Mouse (Mus musculus): ENCODE results near the gene Sec14l2. TPM values are rescaled to one million over a fixed set of nuclear protein-coding genes. Genes with fewer than 3 reads are reported as not detected.
A peak's percentile ranks its signal among the peaks of the same experiment; 100 is the strongest.
"Not testable (repeated sequence)": the region's sequence is repeated elsewhere in the genome, so short reads cannot be mapped to it uniquely, and the experiment has no call there.

Sec14l2 gene
- total RNA-seq, 2 experiments from 2014 or later: 37.7 to 45.2 TPM

DNA sequence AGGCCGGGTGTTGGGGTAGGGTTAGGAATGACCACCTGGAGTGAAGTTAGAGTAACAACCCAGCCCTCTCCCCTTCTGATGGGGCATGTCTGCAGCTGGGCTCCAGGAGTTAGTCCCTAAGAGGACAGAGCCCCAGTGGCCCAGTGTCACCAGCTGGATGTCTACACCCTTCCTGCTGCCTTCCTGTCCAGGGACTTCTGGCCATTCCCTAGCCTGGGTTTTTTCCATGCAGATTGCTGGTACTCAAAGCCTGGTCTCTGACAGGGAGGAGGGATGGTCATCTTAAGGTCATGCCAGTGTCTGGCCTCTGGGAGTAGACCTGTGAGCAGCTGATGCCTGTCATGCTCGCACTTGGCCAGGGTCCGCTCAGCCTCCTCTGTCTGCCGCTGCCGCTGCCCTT is 24.9 kb upstream of the Sec14l2 start:
- DNase-seq (ENCODE audit: extremely low spot score in 1 of 2, low spot score in 2 of 2): no peak
- intact Hi-C loops (cut with DNase I): no loop called here
- Histone ChIP-seq H3K27ac (no peak overlapping the region), H3K4me3 (no peak overlapping the region)
- no peak for TF ChIP-seq CTCF (IDR thresholded peaks at IDR 0.05)

DNA sequence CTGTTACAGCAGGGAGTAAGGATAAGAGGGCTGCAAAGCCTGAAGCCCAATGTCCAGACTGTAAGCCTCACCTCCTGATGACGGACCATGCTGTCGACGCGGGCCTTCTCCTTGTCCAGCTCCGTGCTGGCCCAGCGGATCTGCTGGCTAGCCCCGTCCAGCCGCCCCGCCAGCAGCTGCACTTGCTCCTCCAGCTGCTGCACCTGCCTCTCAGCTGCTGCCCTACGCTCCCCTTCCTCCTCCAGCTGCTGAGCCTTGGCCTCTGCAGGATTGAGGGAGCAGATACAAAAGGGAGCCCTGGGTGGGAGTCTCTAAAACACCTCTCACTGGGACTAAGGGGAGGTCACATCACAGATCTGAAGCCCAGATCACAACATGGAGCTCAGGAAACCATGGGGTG is 23.9 kb upstream of the Sec14l2 start:
- no peak for DNase-seq (ENCODE audit: extremely low spot score in 1 of 2, low spot score in 2 of 2)
- TF ChIP-seq CTCF (IDR thresholded peaks at IDR 0.05): no peak
- intact Hi-C loops (cut with DNase I): no loop called here
- H3K27ac ChIP-seq: no peak overlapping the region
- H3K4me3 ChIP-seq: no peak overlapping the region

DNA sequence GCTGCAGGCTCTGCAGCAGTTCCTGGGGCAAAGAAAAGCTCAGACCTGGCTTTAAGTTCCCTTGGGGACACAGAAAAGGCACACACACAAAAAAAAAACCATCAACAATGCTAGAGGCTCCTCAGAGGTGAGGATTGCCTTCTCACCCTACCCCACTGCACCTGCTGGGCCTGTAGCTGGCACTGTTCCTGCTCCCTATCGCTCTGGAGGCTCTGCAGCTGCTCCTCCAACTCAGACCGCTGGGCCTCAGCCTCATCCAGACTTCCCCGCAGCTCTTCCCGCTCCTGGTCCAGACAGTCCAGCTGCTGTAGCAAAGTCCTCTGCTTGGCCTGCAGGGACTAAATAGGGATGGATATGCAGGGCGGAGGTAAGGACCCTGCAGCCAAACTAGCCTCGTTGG is 23.2 kb upstream of the Sec14l2 start:
- no peak for TF ChIP-seq CTCF (IDR thresholded peaks at IDR 0.05)
- no peak overlapping the region for H3K27ac ChIP-seq
- intact Hi-C loops (cut with DNase I): no loop called here
- DNase-seq (ENCODE audit: extremely low spot score in 1 of 2, low spot score in 2 of 2): no peak
- H3K4me3 ChIP-seq: no peak overlapping the region

DNA sequence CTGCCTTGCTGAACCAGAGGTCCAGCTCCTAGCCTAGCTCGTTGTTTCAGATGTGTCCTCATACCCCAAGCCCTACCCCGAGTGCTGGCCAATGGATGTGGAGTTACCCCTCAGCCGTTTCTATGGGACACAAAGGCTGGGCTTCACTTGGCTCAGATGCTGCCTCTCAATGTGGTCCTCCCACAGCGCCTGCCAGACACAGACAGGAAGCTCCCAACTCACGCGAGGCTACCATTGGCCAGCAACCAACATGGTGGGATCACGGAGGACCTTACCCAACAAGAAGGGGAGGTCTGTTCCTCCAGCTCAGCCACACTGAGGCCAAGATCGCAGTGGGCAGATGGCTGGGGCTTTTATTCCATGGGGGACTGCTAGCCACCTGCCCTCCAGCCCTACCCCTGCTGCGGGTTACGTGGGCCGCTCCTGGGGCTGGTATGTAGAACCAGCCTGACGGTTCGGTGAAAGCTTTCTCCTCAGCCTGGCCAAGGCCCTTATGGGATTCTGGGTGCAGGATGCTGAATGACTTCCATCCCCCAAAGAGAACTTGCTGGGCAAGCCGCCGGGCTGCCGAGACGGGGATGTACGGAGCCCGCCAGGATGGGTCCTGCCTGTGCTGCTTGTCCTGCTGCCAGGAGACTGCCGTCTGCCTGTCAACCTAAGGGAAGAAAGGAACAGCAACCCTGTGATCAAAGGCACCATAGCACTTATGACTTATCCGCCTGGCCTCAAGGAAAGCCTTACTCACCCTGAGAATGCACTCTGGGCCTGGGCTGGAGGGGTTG is 20.3 kb upstream of the Sec14l2 start:
- H3K4me3 ChIP-seq: no peak overlapping the region
- no peak for DNase-seq (ENCODE audit: extremely low spot score in 1 of 2, low spot score in 2 of 2)
- no peak for TF ChIP-seq CTCF (IDR thresholded peaks at IDR 0.05)
- intact Hi-C loops (cut with DNase I): no loop called here
- H3K27ac ChIP-seq: no peak overlapping the region

DNA sequence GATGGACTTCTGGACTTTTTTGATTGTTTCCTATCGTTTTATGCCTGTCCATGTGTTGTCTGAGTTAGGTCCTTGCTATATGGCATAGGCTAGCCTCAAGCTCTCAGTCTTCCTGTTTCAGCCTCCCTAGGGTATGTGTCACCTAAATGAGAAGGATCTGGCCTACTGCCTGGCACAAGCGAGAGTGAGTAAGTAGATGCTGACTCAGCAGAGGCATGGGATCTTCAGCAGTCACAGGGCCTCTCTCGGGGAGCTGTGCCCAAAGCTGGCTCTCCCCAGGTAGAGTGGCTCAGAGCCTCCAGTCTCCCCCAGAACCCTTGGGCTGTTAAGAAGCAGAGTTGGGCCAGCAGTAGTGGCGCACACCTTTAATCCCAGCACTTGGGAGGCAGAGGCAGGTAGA is 19.1 kb upstream of the Sec14l2 start:
- TF ChIP-seq CTCF (IDR thresholded peaks at IDR 0.05): no peak
- Histone ChIP-seq H3K4me3 (no peak overlapping the region), H3K27ac (no peak overlapping the region)
- intact Hi-C loops (cut with DNase I): no loop called here
- no peak for DNase-seq (ENCODE audit: extremely low spot score in 1 of 2, low spot score in 2 of 2)

DNA sequence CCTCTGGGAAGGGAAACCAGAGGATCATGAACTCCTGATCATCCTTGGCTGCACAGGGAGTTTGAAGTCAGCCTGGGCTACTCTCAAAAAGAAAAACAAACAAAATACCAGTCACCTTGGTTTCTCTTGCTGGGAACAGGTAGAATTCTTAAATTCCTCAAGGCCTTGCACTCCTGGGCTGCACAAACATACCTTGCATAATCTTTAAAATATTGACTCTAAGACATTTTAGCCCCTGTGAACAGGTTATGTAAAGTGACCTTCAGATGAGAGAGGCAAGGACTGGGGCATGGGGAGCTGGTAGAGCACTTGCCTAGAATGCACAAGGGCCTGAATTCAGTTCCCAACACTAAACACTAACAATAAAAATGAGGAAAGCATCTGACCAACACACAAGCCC is 18.3 kb upstream of the Sec14l2 start:
- no peak for TF ChIP-seq CTCF (IDR thresholded peaks at IDR 0.05)
- H3K4me3 ChIP-seq: no peak overlapping the region
- no peak overlapping the region for H3K27ac ChIP-seq
- no peak for DNase-seq (ENCODE audit: extremely low spot score in 1 of 2, low spot score in 2 of 2)
- intact Hi-C loops (cut with DNase I): no loop called here

DNA sequence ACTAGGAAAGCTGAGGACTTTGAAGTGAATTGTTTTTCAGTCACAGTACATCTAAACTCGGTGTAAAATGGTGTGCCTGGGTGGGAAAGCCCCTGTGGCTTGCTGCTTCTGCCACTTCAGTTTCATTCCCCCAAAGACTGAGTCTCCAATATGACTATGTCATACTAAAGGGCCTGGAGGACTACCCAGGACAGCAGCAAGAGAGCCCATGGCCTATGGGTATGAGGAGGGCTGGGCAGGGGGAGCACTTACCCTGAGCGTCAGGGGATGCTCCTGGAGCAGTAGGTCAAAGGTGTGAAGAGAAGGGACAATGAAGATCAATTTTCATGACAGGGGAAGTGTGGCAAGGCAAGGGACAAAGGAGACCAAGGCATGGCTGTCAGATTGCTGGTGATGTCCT is 15.7 kb upstream of the Sec14l2 start:
- no peak overlapping the region for H3K4me3 ChIP-seq
- intact Hi-C loops (cut with DNase I): loop anchor here (5.0 kb wide), 1 partner anchor 283 kb away; no protein-coding TSS in a partner anchor
- no peak for DNase-seq (ENCODE audit: extremely low spot score in 1 of 2, low spot score in 2 of 2)
- H3K27ac ChIP-seq: no peak overlapping the region
- no peak for TF ChIP-seq CTCF (IDR thresholded peaks at IDR 0.05)

DNA sequence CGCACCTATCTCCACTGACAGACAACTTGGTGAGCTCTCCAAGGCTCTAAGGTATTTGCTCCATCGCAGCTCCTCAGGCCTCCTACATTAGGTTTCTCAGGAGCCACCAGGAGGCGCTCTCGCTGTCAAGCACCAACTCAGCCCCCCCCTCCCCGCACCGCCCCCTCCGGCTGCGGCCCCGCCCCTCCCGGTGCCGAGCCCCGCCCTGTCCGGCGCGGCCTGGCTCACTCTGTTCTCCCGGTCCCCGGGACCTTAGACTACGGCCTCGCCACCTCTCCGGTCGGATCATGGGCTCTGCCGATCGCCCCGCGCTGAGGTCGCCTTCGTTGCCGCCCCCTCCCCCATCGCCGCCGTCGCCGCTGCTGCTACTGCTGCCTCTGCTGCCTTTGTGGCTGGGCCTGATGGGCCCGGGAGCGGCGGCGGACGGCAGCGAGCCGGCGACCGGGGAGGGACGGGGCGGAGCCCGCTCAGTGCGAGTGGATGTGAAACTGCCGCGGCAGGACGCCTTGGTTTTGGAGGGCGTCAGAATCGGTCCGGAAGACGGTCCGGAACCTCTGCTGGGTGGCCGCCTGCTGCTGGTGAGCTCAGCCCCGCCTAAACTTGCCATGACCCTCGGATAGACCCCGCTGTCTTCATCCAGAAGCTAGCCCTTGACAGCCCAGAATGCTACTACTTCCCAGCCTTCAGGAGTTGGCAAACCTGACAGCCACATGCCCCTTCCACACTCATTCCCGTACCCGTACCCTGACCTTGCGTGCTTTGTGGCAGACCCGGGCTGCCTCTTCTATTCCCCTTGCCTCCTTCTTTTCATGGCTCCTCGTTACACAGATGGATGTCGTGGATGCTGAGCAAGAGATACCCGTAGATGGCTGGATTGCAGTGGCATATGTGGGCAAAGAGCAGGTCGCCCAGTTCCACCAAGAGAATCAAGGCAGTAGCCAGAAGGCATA is 12.0 kb upstream of the Sec14l2 start, which contains the start of gene Rnf215:
TSS of gene Rnf215 (plus strand) at position 217 of the 950 bp plus-strand sequence.
- peak; percentile 87 for TF ChIP-seq CTCF (IDR thresholded peaks at IDR 0.05)
- peak; percentile 88 for DNase-seq (ENCODE audit: extremely low spot score in 1 of 2, low spot score in 2 of 2)
- intact Hi-C loops (cut with DNase I): loop anchor here (1.0 to 5.0 kb wide), 4 partner anchors 25 to 287 kb away; partner anchors contain the start of genes Ccdc157, Sf3a1 and Tbc1d10a
- H3K4me3 ChIP-seq: peak within 1 kb of the TSS; percentile 78
- peak within 1 kb of the TSS; percentile 95 for H3K27ac ChIP-seq

DNA sequence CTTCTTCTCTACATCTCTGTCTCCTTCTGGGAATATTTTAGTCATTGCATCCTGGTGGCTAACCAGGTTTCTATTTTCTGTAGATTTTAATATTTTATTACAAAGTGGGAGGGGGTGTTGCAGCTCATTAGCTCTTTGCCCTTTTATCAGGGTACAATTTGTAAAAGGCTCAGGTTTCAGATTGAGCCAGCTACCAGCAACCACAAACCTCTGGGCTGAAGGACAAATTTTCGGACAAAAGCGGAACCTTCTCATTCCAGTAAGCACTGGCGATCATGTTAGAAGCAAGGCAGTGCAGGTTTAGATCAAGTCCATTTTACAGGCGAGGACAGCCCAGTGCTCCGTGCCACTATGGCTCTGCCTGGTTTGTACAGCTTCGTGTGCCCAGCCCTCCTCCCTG is 11.2 kb upstream of the Sec14l2 start:
- no peak for DNase-seq (ENCODE audit: extremely low spot score in 1 of 2, low spot score in 2 of 2)
- Histone ChIP-seq H3K4me3 (peak overlapping the region; percentile 78), H3K27ac (peak overlapping the region; percentile 44)
- intact Hi-C loops (cut with DNase I): no loop called here
- TF ChIP-seq CTCF (IDR thresholded peaks at IDR 0.05): no peak

DNA sequence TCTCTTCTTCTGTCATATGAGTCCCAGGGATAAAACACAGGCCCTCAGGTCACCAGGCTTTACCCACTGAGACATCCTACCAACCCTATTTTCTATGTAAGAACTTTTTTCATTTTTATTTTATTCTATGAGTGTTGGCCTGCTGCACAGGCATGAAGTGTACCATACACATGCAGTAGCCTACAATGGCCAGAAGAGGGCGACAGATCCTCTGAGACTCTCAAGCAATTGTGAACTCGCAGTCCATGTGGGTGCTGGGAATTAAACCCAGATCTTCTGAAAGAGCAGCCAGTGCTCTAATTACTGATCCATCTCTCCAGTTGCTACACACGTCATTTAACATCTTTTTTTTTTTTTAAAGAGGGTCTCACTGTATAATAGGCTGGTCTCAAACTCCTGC is 10.2 kb upstream of the Sec14l2 start:
- H3K4me3 ChIP-seq: no peak overlapping the region
- no peak for DNase-seq (ENCODE audit: extremely low spot score in 1 of 2, low spot score in 2 of 2)
- intact Hi-C loops (cut with DNase I): no loop called here
- TF ChIP-seq CTCF (IDR thresholded peaks at IDR 0.05): peak; percentile 57
- no peak overlapping the region for H3K27ac ChIP-seq

DNA sequence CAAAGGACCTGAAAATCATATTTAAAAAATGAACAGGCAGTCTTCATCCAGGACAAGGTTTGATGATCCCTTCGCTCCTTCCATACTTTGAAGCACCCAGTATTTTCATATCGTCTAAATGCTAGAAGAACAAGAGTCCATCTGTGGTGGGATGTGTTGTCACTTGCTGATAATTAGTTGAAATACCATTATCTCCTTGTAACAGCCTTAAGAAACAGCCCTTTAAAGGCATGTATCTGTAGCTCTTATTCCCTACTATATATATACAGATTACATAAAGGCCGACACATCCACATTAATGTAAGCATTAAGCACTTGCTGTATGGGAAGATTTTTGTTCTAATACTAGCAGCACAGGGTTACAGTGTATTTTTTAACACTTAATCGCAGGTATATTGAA is 5.2 kb upstream of the Sec14l2 start:
- DNase-seq (ENCODE audit: extremely low spot score in 1 of 2, low spot score in 2 of 2); H3K4me3 ChIP-seq; intact Hi-C loops (cut with DNase I); H3K27ac ChIP-seq: not testable (repeated sequence)

DNA sequence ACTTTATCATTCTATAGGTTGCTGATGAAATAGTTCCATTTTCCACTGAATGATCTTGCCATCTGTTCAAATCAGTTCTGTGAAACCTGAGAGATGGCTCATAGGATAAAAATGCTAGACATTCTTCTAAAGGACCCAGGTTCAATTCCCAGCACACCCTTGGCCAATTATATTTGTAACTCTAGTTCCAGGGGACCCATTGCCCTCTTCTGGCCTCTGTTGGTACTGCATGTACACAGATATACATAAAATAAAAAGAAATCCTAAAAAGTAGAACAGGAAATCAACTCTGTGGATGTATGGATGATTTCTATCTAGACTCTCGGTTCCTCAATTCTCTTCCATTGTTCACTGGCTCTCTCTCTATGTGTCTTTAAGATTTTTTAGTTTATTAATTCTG is 3.8 kb upstream of the Sec14l2 start:
- no peak for DNase-seq (ENCODE audit: extremely low spot score in 1 of 2, low spot score in 2 of 2)
- intact Hi-C loops (cut with DNase I): no loop called here
- TF ChIP-seq CTCF (IDR thresholded peaks at IDR 0.05): peak; percentile 33
- no peak overlapping the region for H3K27ac ChIP-seq
- no peak overlapping the region for H3K4me3 ChIP-seq

Measured in left cerebral cortex, adult 2 months (tissue).